Mouse (Mus musculus) embryonic stem cell, embryonic (primary cell): ENCODE data around the gene Gm10778.
"Not testable (repeated sequence)": the region's sequence is repeated elsewhere in the genome, so short reads cannot be mapped to it uniquely, and the experiment has no call there.

Source experiments
- CTCF ChIA-PET, 4 experiments: fragments of 300-600 bp in 2 of 4; fragments of 350-600 bp in 2 of 4; sonication (Branson Sonifier 250); formaldehyde crosslinking; loops; one replicate each; lab custom pipeline; 2022; ENCODE audit warnings: inconsistent platforms in 2 of 4; lab: Charles Lee
- POLR2A ChIA-PET, 4 experiments: fragments of 300-600 bp in 2 of 4; fragments of 350-600 bp in 2 of 4; sonication (Branson Sonifier 250); formaldehyde crosslinking; loops; one replicate each; lab custom pipeline; 2022; ENCODE audit warnings: antibody characterized with exemption in 4 of 4, inconsistent platforms in 1 of 4; lab: Charles Lee

Gm10778 gene

DNA sequence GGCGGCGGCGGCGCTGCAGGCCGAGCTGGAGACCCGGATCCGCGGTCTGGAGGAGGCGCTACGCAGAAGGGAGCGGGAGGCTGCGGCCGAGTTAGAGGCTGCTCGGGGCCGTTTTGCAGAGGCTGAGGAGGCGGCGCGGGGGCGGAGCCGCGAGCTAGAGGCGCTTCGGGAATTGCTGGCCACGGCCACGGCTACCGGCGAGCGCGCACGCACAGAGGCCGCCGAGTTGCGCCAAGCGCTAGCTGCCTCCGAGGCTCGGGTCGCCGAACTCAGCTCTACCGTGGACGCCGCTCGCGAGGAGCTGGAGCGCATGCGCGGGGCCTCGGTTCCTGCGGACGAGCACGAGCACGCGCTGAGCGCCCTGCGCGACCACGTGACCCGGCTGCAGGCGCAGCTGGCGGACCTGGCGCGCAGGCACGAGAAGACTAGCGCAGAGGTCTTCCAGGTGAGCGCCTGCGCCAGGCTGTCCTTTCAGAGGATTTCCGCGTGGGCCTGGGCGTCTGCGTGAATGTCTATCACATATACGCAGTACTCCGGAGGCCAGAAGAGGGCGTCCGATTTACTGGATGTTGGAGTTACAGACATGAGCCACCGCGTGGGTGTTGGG lies 5.3 kb upstream of the Gm10778 start:
- POLR2A ChIA-PET, result interaction anchor here (0.5 to 6.3 kb wide), 49 partner anchors 8 to 1215 kb away, joined by 3 to 64 read pairs (median 4); partner anchors contain the start of genes Sirt6 (in 4 of the 4), Ankrd24 (in 3 of the 4), 1190007I07Rik (in 1 of the 4) and AU041133 (in 1 of the 4)
- CTCF ChIA-PET, result interaction anchor here in 3 of 4 experiments (0.6 to 2.5 kb wide), 12 partner anchors 8 to 359 kb away, joined by 3 to 8 read pairs (median 3); no protein-coding TSS in a partner anchor

DNA sequence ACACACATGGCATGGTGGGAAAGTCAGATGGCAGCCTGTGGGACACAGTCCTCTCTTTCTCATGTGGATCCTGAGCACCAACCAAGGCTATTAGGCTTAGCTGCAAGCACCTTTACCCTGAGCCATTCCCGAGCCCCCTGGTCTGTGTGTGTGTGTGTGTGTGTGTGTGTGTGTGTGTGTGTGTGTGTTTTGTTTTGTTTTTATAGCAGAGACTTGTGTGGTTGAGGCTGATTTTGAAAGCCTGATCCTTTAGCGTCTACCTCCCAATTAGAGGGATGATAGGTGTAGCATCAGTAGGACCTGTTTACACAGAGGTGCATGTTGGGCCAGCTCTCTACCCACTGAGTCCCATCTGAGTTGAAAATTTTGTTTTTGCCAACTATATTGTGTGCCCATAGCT lies 4.7 kb upstream of the Gm10778 start:
- ChIA-PET POLR2A (interaction anchor here (0.7 to 6.3 kb wide), 37 partner anchors 8 to 1214 kb away, joined by 3 to 64 read pairs (median 5); partner anchors contain the start of genes Sirt6 (in 4 of the 4), Ankrd24 (in 3 of the 4), 1190007I07Rik (in 1 of the 4) and AU041133 (in 1 of the 4)), CTCF (interaction anchor here in 3 of 4 experiments (0.6 to 2.5 kb wide), 11 partner anchors 11 to 1205 kb away, joined by 3 to 9 read pairs (median 4); no protein-coding TSS in a partner anchor)

DNA sequence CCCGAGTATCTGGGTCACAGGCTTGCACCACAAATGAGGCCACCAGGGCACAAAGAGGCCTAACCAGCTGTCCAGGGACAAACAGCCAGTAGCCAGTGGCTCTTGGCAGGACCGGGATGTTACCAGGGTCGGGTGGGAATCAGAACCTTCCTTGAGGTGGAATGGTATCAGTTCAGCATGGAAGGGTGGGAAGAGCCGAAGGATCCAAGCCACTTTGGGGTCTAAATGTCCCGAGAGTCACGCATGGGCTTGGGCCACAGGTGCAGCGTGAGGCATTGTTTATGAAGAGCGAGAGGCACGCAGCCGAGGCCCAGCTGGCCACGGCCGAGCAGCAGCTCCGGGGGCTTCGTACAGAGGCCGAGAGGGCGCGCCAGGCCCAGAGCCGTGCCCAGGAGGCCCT lies 4.1 kb upstream of the Gm10778 start:
- ChIA-PET CTCF (interaction anchor here in 3 of 4 experiments (0.7 to 1.5 kb wide), 5 partner anchors 11 to 1205 kb away, joined by 3 to 9 read pairs (median 4); no protein-coding TSS in a partner anchor), POLR2A (interaction anchor here in 2 of 4 experiments (1.5 to 6.3 kb wide), 11 partner anchors 8 to 404 kb away, joined by 5 to 64 read pairs (median 10); partner anchors contain the start of genes Ankrd24 (in 2 of the 2), Sirt6 (in 2 of the 2) and Zfp873 (in 1 of the 2))

DNA sequence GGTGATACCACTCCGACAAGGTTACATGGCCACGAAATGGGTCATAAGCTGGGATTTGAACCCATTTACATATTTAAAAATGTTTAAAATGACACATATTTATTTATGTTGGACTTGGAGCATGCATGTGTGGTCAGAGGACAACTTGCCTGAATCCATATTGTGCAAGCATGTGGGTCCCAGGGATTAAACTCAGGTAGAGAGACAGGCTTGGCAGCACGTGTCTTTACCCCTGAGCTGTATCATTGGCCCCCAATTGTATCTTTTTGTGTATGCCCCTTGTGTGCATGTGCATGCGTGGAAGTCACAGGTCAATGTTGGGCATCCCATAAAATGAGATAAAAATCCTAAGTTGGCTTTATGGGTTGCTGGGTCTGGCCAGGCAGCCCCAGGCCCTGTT lies 3.5 kb upstream of the Gm10778 start:
- CTCF ChIA-PET, result interaction anchor here in 1 of 4 experiments (0.6 kb wide), 1 partner anchor 93 kb away, joined by 4 read pairs; no protein-coding TSS in a partner anchor
- POLR2A ChIA-PET, result interaction anchor here in 2 of 4 experiments (2.8 to 6.3 kb wide), 5 partner anchors 12 to 74 kb away, joined by 10 to 64 read pairs (median 33); partner anchors contain the start of genes Ankrd24 (in 2 of the 2) and Sirt6 (in 2 of the 2)

DNA sequence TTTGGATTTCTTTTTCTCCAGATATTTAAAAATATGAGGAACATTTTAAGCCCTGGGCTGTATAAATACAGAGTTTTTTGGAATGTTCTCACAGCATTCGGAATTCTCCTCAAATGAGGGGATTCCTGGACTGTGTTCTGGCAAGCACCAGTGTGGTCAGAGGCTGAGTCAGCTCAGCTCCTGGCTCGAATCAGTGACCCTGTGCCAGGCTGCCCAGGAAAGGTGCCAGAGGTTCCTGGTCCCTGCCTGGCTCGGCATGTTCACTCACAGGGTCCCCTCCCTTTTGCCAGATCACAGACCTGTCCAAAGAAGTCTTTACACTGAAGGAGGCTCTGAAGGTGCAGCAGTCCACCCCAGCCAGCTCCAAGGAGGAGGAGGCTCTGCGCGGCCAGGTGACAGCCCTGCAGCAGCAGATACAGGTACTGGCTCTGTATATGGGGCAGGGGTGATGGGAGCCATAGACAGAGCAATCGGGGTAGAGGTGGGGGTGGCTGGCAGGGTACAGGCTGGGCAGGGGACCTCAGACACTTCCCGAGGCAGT lies 2.8 kb upstream of the Gm10778 start:
- ChIA-PET POLR2A (interaction anchor here in 2 of 4 experiments (1.6 to 6.3 kb wide), 3 partner anchors 13 to 19 kb away, joined by 3 to 64 read pairs (median 54); partner anchors contain the start of genes Ankrd24 (in 1 of the 2) and Sirt6 (in 1 of the 2)), CTCF (no interaction called here)

DNA sequence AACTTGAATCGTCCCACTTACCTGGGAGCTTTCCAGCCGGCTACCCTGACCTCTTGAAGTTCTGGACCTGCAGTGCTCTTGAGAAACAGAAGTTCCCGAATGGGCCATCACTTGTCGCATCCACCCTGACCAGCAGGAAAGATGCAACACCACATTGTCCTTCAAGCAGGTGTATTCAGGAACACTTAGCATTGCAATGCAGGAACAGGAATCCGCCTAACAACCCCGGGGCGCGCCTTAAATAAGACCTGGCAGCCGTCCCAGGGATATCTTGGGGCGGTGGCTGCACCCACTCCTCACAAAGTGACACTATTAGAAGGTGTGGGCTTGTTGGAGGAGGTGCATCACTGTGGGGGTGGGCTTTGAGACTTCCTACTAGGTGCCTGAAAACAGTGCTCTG lies 6.3 kb downstream of the Gm10778 start:
- CTCF ChIA-PET, result no interaction called here
- POLR2A ChIA-PET, result no interaction called here

DNA sequence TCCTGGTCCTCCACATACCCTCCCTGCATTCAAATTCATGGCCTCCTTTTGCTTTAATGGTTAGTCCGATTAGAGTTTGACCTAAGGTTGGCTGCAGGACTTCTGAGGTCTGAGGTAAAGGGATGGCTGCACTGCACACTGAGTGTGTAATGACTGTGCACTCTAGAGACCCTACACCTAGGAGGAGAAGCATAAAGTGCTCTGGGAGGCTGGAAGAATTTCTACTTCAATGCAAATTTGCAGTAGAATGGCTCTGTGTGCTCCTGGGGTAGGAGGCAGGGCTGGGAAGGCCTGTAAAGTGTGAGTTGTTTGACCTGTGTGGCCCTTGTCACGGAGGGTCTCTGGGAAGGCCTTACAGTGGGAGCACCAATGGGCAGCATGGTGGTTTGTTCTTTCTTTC lies 7.3 kb downstream of the Gm10778 start:
- ChIA-PET POLR2A (no interaction called here), CTCF (no interaction called here)

DNA sequence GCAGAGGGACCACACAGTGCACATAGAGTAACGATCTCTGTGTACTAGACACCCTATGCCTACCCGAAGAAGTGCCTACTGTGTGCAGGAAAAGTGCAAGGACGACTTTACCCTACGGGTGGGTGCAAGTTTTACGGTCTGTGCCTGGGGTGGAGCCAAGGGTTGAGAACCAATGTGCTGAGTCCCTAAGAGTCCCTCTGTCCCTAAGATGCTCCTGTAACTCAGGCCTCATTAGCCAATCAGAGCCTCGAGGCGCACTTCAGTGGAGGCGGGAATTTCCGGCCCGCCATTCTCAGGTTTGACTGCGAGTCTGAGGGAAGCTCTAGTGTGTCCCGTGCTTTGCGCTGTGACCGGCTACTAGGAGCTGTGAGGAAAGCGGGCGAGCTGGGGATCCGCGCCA lies 38.3 kb downstream of the Gm10778 start:
- POLR2A ChIA-PET, CTCF ChIA-PET: not testable (repeated sequence)

DNA sequence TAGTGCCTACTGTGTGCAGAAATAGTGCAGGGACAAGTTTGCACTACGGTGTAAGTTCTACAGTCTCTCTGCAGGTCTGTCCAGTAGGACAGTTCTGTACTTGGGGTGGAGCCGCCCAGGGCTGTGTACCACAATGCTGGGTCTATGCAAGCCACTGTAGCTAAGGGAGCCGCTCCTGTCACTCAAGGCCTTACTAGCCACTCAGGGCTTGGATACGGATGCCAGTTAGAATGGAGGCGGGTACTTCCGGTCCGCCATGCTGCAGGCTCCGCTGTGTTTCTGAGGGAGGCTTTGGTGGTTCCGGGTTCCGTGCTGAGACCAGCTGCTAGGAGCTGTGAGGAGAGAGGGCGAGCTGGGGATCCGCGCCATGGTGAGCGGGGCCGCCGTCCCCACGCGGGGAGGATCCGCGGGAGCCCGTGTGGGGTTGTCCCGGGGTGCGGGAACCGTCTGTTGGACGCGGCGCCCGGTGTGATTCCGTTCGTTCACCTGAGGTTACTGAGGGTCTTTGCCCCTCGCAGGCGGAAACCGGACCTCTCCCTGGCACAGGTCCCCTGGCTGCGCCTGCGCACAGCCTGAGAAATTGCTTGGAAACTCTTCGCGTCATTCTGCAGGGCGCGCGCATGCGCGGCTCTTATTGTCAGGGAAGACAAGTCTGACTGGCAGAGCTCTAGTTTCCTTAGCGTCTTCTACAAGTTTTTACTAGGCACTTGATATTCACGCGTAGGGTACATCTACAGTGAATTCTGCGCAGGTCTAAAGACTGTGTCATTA lies 55.9 kb downstream of the Gm10778 start, which contains the start of gene Zfp433:
TSS of gene Zfp433 (plus strand) at position 295 of the 771 bp plus-strand sequence.
- CTCF ChIA-PET, POLR2A ChIA-PET: not testable (repeated sequence)
